Mouse (Mus musculus): Measurements from ENCODE around the gene Gimap5. TPM values are rescaled to one million over a fixed set of nuclear protein-coding genes. Genes with fewer than 3 reads are reported as not detected.

Gene Gimap5
- total RNA-seq, 1 experiment from 2014 or later = 91.7 TPM

DNA sequence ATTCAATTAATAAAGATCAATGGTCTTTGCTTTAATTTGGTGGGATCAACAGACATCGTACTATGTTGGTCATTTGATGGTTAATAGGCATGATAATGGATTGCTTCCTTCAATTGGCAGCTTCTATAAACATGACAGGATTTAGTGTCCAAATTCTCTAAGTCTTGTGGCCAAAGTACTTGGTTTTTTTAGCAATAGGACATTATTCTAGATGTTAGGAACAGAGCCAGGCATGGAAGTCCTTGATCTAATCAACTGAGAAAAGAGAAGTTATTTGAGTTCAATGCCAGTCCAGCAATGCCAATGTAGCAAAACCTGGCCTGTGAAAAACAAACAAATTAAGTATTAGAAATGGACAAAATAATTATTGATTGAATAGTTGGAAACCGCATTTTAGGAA, 39.6 kb downstream of the Gimap5 start:
- ATAC-seq (replicated peaks; ENCODE audit: insufficient number of reproducible peaks, low FRiP score, low TSS enrichment, poor library complexity, severe bottlenecking) = no peak

DNA sequence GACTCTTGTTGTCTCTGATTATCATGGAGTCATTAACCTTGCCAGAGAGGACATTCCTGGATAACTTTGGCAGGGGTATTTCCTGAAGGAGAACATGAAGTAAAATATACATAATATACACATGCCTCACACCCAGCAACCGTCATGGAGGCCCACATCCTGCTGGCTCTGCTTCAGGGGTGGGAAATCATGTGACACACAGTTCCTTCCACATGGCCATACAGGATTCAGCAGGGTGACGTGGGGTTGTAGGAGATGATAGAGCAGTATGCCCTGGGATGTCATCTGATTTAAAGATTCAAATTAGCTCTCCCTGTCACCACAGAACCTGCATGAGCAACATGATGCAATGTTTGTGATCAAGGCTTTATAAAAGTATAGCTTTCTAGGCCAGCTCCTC, 41.9 kb downstream of the Gimap5 start:
- ATAC-seq (replicated peaks; ENCODE audit: insufficient number of reproducible peaks, low FRiP score, low TSS enrichment, poor library complexity, severe bottlenecking) = no peak

GRCm38 (mm10) chr6:48801897-48802296, 55.9 kb downstream of the Gimap5 start:
- peak; percentile 47; the same call in 1 of the 2 replicates for ATAC-seq (replicated peaks; ENCODE audit: insufficient number of reproducible peaks, low FRiP score, low TSS enrichment, poor library complexity, severe bottlenecking)

- no peak for ATAC-seq (replicated peaks; ENCODE audit: insufficient number of reproducible peaks, low FRiP score, low TSS enrichment, poor library complexity, severe bottlenecking)
Observed at GRCm38 (mm10) chr6:48803406-48804051, 57.5 kb downstream of the Gimap5 start.

Other genes with a start within 250 kb of the Gimap5 start
- gene Atp6v0e2, start 208.6 kb upstream of the Gimap5 start, total RNA-seq (2017) = 1.8 TPM in 1 of 3 replicates, not detected in the others
- gene Lrrc61, start 191.4 kb upstream of the Gimap5 start, total RNA-seq (2017) = 11.2 to 24.6 TPM (median 14.3 TPM) in 3 replicates
- gene Rarres2, start 173.4 kb upstream of the Gimap5 start, total RNA-seq (2017) = not detected in 3 replicates
- not detected in 3 replicates for gene Gm45021, start 156.6 kb upstream of the Gimap5 start, total RNA-seq (2017)
- 0.85 to 5.5 TPM (median 2.1 TPM) in 3 replicates for gene Repin1, start 152.3 kb upstream of the Gimap5 start, total RNA-seq (2017)
- gene Gm44965, start 152.3 kb upstream of the Gimap5 start, total RNA-seq (2017) = 7.7 TPM in 1 of 3 replicates, not detected in the others
- gene Zfp775, start 144.1 kb upstream of the Gimap5 start, total RNA-seq (2017) = 2.6 to 2.8 TPM (median 2.6 TPM) in 3 replicates
- 0.19 to 0.21 TPM in 2 of 3 replicates, not detected in the other for gene AI854703, start 119.4 kb upstream of the Gimap5 start, total RNA-seq (2017)
- gene Gimap8, start 99.0 kb upstream of the Gimap5 start, total RNA-seq (2017) = 132 to 417 TPM (median 134 TPM) in 3 replicates
- gene Gimap9, start 70.1 kb upstream of the Gimap5 start, total RNA-seq (2017) = 104 to 288 TPM (median 141 TPM) in 3 replicates
- 697 to 2,222 TPM (median 742 TPM) in 3 replicates for gene Gimap4, start 61.6 kb upstream of the Gimap5 start, total RNA-seq (2017)
- gene Gimap6, start 38.0 kb upstream of the Gimap5 start, total RNA-seq (2017) = 355 to 968 TPM (median 415 TPM) in 3 replicates
- gene Gm28053, start 27.6 kb upstream of the Gimap5 start, total RNA-seq (2017) = 17.6 to 57.0 TPM (median 34.4 TPM) in 3 replicates
- 67.2 to 199 TPM (median 74.1 TPM) in 3 replicates for gene Gimap7, start 27.6 kb upstream of the Gimap5 start, total RNA-seq (2017)
- 99.2 to 313 TPM (median 123 TPM) in 3 replicates for gene Gimap1, start 7.1 kb upstream of the Gimap5 start, total RNA-seq (2017)
- gene Gimap3, start 24.7 kb downstream of the Gimap5 start, total RNA-seq (2017) = 92.2 to 334 TPM (median 99.5 TPM) in 3 replicates
- 2.7 to 9.7 TPM (median 4.4 TPM) in 3 replicates for gene Tmem176a, start 94.7 kb downstream of the Gimap5 start, total RNA-seq (2017)
- gene Tmem176b, start 95.3 kb downstream of the Gimap5 start, total RNA-seq (2017) = 19.1 to 28.4 TPM (median 27.7 TPM) in 3 replicates
- gene Aoc1, start 126.7 kb downstream of the Gimap5 start, total RNA-seq (2017) = not detected in 3 replicates
- not detected in 3 replicates for gene 1600015I10Rik, start 183.7 kb downstream of the Gimap5 start, total RNA-seq (2017)
- not detected in 3 replicates for gene Doxl2, start 228.8 kb downstream of the Gimap5 start, total RNA-seq (2017)
- gene Svs1, start 240.7 kb downstream of the Gimap5 start, total RNA-seq (2017) = not detected in 3 replicates

Measured in monocyte, adult 5-6 weeks (primary cell).